Mouse (Mus musculus) cortical plate, adult 2 months (tissue): Measurements from ENCODE around the gene Olfr606. TPM values are rescaled to one million over a fixed set of nuclear protein-coding genes. Genes with fewer than 3 reads are reported as not detected.
"Not testable (repeated sequence)": the region's sequence is repeated elsewhere in the genome, so short reads cannot be mapped to it uniquely, and the experiment has no call there.

Source experiments
- H3K27ac ChIP-seq: fragments of 200-500 bp; 2 replicates; pipeline ENCODE4 v1.5.1; 2012; ENCODE audit warnings: low read length, control low read depth, inconsistent platforms; ENCODE audit not compliant: insufficient read depth
- H3K4me1 ChIP-seq: fragments of 200-500 bp; 2 replicates; pipeline ENCODE4 v1.6.1; 2011; ENCODE audit warnings: low read length; ENCODE audit not compliant: control insufficient read depth, insufficient read depth
- H3K4me3 ChIP-seq: fragments of 200-500 bp; 2 replicates; pipeline ENCODE4 v1.5.1; 2011; ENCODE audit warnings: mild to moderate bottlenecking, low read length, control low read depth; ENCODE audit not compliant: insufficient read depth
- CTCF ChIP-seq: fragments of 200-500 bp; IDR thresholded peaks from 2 replicates; pipeline ENCODE4 v1.5.1; 2011; ENCODE audit warnings: mild to moderate bottlenecking, control low read depth, low read length; ENCODE audit not compliant: insufficient read depth; ENCODE audit errors: extremely low read depth
- POLR2A ChIP-seq: fragments of 200-500 bp; IDR thresholded peaks from 2 replicates; pipeline ENCODE4 v1.6.1; 2011; ENCODE audit warnings: mild to moderate bottlenecking, low read length, control low read depth; ENCODE audit not compliant: insufficient read depth; ENCODE audit errors: extremely low read depth
- polyA plus RNA-seq: library from polyadenylated mRNA; depleted of rRNA; stranded (reverse); fragments of >200 nt; gene quantifications from 2 replicates; pipeline ENCODE4 v1.2.3, GENCODE M21; 2012; rRNA removed

The Olfr606 gene
- polyA plus RNA-seq: not detected in 2 replicates

DNA sequence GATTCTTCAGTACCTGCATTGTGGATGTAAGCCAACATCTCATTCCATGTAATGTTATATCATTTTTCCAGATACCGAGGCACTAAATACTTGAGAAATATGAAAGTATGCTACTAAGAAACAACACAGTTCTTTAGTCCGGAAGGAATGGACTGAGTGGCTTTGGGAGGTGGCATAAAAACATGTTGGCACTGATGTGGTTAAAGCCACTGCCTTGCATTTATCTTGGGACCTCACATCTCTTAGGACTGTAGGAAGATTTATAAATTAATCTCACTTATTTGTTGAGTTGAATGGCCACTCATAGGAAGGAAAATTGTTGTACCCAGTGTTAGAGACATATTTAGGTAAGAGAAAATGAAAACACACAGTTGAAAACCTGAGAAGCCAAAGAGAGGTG, at the start of gene Olfr606:
Gene Olfr606, plus strand, starts transcription at position 301 of the 400 bp plus-strand sequence.
- TF ChIP-seq CTCF: no peak

DNA sequence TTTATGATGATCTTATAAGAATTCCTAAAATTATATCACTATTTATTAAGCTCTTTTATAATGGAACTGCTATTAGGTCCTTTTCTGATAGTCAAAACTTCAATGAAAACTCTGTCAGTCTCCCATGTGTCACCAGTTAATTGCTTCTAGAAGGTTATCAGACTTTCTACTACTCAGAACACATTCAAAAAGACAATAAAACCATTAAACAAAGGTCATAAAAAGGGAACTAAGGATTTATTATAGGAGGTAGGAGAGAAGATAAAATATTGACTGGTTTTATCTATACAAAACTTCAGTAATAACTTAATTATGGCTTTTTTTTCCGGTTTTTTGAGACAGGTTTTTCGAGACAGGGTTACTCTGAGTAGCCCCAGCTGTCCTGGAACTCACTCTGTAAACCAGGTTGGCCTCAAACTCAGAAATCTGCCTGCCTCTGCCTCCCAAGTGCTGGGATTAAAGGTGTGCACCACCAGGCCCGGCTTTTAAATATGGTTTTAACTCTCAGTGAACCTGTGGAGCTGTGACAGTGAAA, 42.3 kb upstream of the Olfr606 start:
- not testable (repeated sequence) for H3K4me1 ChIP-seq, H3K27ac ChIP-seq, H3K4me3 ChIP-seq

More for the DNA sequence above, at the start of gene Olfr606:
- Histone ChIP-seq H3K4me3 (no peak within 1 kb of the TSS), H3K4me1 (no peaks in the 10 kb centered on the region), H3K27ac (no peak within 1 kb of the TSS)

DNA sequence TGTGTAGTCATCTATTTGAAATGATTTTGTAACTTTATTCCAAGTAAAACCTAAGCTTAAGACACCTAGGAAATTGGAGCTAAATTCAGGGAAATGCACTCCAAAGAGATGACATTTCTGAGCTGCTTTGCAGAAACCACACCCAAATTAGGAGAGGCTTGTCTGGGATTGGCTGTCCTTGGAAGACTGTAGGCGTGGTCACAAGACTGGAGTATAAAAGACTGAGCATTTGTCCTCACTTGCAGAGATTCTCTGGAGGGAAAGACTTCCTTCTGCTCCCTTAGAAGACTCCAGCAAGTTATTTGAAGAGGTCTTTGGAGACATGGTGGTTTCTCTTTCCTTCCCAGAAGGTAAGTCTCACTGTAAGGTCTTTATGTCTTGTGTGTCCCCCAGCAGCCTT, 34.1 kb upstream of the Olfr606 start, which contains the start of gene Usp17lc:
Gene Usp17lc, plus strand, starts transcription at position 301 of the 400 bp plus-strand sequence.
- H3K4me1 ChIP-seq, H3K4me3 ChIP-seq, H3K27ac ChIP-seq: not testable (repeated sequence)

DNA sequence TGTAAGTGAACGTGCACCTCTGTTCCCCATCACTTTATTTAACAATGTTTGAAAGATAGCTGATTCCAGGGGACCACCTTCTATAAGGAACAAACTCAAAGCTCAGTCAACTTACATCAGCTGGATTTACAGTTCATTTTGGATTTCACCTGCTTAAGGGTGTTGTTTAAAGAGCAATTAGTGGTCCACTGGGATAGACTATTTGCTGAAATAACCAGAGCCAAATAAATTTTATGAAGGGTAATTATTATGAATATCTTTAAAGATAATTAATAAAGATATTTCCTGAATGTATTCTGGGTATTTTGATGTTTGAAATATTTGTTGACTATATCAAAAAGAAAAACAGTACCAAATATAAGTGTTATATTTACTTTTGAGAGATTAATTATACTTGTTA, 3.5 kb upstream of the Olfr606 start, which contains the start of gene Olfr605:
Gene Olfr605, minus strand, starts transcription at position 101 of the 400 bp plus-strand sequence.
- Histone ChIP-seq H3K4me1 (no peaks in the 10 kb centered on the region), H3K27ac (no peak within 1 kb of the TSS), H3K4me3 (no peak within 1 kb of the TSS)
- TF ChIP-seq POLR2A (no peak), CTCF (no peak)

DNA sequence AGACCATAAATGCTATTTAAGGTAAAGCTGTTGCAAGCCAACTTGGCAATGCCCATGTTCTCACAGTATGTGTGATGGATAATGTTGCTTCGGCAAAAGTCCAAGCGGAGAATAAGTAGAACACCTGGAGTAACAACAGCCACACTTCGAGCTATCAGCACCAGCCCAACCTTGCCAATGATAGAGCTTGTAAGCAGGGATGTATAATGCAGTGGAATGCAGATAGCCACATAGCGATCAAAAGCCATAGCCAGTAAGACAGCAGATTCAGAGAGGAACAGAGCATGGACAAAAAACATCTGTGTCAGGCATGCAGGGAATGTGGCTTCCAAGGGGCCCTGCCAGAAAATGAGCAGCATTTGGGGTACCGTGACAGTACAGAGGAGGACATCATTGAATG, 11.7 kb downstream of the Olfr606 start:
- Histone ChIP-seq H3K4me1 (no peaks in the 10 kb centered on the region), H3K27ac (no peak overlapping the region), H3K4me3 (no peak overlapping the region)
- TF ChIP-seq CTCF (no peak), POLR2A (no peak)

DNA sequence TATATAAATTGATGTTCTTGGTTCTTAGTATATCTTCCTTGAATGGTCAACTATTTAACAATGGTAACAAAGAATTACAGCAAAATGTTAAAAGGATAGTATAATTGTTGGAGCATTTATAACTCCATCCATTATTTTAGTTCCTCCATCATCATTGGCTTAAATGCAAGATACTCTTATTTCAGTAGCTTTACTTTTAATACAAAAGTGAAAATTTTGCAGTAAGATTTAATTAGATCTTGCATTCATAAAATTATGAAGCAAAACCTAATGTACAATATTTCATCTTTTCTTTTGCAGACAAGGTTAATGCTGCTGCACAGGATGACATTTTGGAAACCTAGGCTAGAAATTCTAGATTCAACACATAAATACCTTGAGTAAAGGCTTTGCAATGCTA, 20.7 kb downstream of the Olfr606 start, which contains the start of gene Olfr608:
Gene Olfr608, plus strand, starts transcription at position 301 of the 400 bp plus-strand sequence.
- Histone ChIP-seq H3K4me3 (no peak within 1 kb of the TSS), H3K4me1 (no peaks in the 10 kb centered on the region), H3K27ac (no peak within 1 kb of the TSS)
- TF ChIP-seq POLR2A (no peak), CTCF (no peak)

DNA sequence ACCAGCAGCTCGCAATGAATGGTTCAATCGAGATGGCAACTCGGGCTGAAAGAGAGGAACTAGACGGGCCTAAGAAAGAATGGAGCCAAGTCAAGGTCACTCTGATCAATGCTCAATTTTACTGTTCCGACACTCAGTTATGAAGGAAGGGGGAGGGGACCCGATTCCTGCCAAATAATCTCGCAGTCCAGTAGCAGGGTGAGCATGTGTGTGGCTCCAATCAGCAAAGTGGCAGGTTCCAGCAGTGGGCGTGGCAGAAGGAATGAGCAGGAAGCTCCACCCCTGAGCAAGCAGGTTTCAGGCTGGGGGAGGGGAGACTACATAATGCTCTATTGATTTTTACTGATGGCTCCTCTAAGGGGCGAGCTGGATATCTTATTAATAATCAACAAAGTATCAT, 28.3 kb downstream of the Olfr606 start:
- not testable (repeated sequence) for H3K4me3 ChIP-seq, H3K4me1 ChIP-seq, H3K27ac ChIP-seq

DNA sequence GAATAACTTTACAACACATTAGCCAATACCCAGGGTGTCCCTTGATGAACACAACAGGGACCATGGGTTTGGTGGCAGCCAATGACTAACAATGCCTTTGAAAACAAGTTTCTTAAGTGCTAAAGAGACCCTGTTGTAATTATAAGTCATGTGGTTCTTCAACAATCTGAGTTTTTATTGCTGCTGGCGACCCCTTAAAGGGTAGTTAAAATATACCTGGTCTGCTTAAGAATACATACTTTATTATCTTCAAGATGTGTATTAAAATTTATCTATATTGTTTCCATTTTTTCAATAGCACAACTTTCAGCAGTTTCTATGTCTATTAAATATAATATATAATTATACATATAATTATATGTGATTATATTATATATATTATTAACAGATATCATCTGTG, 49.1 kb downstream of the Olfr606 start, which contains the start of gene Olfr609:
Gene Olfr609, minus strand, starts transcription at position 101 of the 400 bp plus-strand sequence.
- Histone ChIP-seq H3K4me3 (no peak within 1 kb of the TSS), H3K27ac (no peak within 1 kb of the TSS), H3K4me1 (no peaks in the 10 kb centered on the region)
- TF ChIP-seq CTCF: no peak
- TF ChIP-seq POLR2A: no peak

Other genes starting within 250 kb of the Olfr606 start
- not detected in 2 replicates for gene Olfr593, start 237.2 kb upstream of the Olfr606 start, polyA plus RNA-seq
- not detected in 2 replicates for gene Olfr594, start 232.1 kb upstream of the Olfr606 start, polyA plus RNA-seq
- gene Usp17ld, start 196.5 kb upstream of the Olfr606 start, polyA plus RNA-seq: not detected in 2 replicates
- not detected in 2 replicates for gene Olfr596, start 143.4 kb upstream of the Olfr606 start, polyA plus RNA-seq
- not detected in 2 replicates for gene Olfr597, start 132.7 kb upstream of the Olfr606 start, polyA plus RNA-seq
- gene Olfr598, start 125.5 kb upstream of the Olfr606 start, polyA plus RNA-seq: not detected in 2 replicates
- gene Olfr599, start 113.1 kb upstream of the Olfr606 start, polyA plus RNA-seq: not detected in 2 replicates
- not detected in 2 replicates for gene Olfr600, start 99.4 kb upstream of the Olfr606 start, polyA plus RNA-seq
- gene Olfr601, start 86.4 kb upstream of the Olfr606 start, polyA plus RNA-seq: not detected in 2 replicates
- gene Olfr603, start 62.9 kb upstream of the Olfr606 start, polyA plus RNA-seq: not detected in 2 replicates
- not detected in 2 replicates for gene Usp17lc, start 34.0 kb upstream of the Olfr606 start, polyA plus RNA-seq
- gene Olfr605, start 3.6 kb upstream of the Olfr606 start, polyA plus RNA-seq: not detected in 2 replicates
- not detected in 2 replicates for gene Olfr607, start 15.1 kb downstream of the Olfr606 start, polyA plus RNA-seq
- gene Olfr608, start 20.8 kb downstream of the Olfr606 start, polyA plus RNA-seq: not detected in 2 replicates
- not detected in 2 replicates for gene Olfr609, start 49.0 kb downstream of the Olfr606 start, polyA plus RNA-seq
- gene Olfr610, start 63.1 kb downstream of the Olfr606 start, polyA plus RNA-seq: not detected in 2 replicates
- gene Olfr611, start 71.8 kb downstream of the Olfr606 start, polyA plus RNA-seq: not detected in 2 replicates
- not detected in 2 replicates for gene Olfr612, start 93.7 kb downstream of the Olfr606 start, polyA plus RNA-seq
- not detected in 2 replicates for gene Olfr613, start 99.0 kb downstream of the Olfr606 start, polyA plus RNA-seq
- not detected in 2 replicates for gene Olfr615, start 107.0 kb downstream of the Olfr606 start, polyA plus RNA-seq
- gene Olfr616, start 120.1 kb downstream of the Olfr606 start, polyA plus RNA-seq: not detected in 2 replicates
- gene Olfr617, start 124.0 kb downstream of the Olfr606 start, polyA plus RNA-seq: not detected in 2 replicates
- gene Olfr618, start 141.1 kb downstream of the Olfr606 start, polyA plus RNA-seq: not detected in 2 replicates
- not detected in 2 replicates for gene Olfr619, start 151.5 kb downstream of the Olfr606 start, polyA plus RNA-seq
- not detected in 2 replicates for gene Olfr620, start 163.5 kb downstream of the Olfr606 start, polyA plus RNA-seq
- gene Olfr622, start 193.7 kb downstream of the Olfr606 start, polyA plus RNA-seq: not detected in 2 replicates
- not detected in 2 replicates for gene Olfr623, start 214.7 kb downstream of the Olfr606 start, polyA plus RNA-seq
- 0.02 TPM in 1 of 2 replicates, not detected in the other for gene Olfr624, start 222.1 kb downstream of the Olfr606 start, polyA plus RNA-seq
- gene Olfr625-ps1, start 233.7 kb downstream of the Olfr606 start, polyA plus RNA-seq: not detected in 2 replicates